Mouse (Mus musculus) CH12.LX (cell line): ENCODE measurements around the gene Cog7. TPM values are rescaled to one million over a fixed set of nuclear protein-coding genes. Genes with fewer than 3 reads are reported as not detected.
A peak's percentile ranks its signal among the peaks of the same experiment; 100 is the strongest.

Experiments
- DNase-seq: peaks from one replicate; pipeline ENCODE4 v3.0.0-alpha.2; 2013; ENCODE audit errors: extremely low read depth
- H3K27ac ChIP-seq: 2 replicates; pipeline ENCODE4 v1.5.1; 2012; ENCODE audit warnings: low read depth, mild to moderate bottlenecking, control low read depth, moderate library complexity; ENCODE audit not compliant: insufficient read depth
- H3K27me3 ChIP-seq: replicated peaks from 2 replicates; pipeline ENCODE3; 2012; ENCODE audit warnings: inconsistent platforms
- H3K36me3 ChIP-seq, 2 experiments: replicated peaks in 1 of 2; 2 replicates each; pipeline versions ENCODE3 to v1.6.1; 2012; ENCODE audit warnings: inconsistent platforms in 1 of 2, low read length in 1 of 2, mild to moderate bottlenecking in 1 of 2, mixed read lengths in 1 of 2, moderate library complexity in 1 of 2; ENCODE audit not compliant: control insufficient read depth in 1 of 2, insufficient read depth in 1 of 2
- H3K4me1 ChIP-seq, 2 experiments: 2 replicates each; pipeline ENCODE4 v1.6.1; 2012; ENCODE audit warnings: inconsistent platforms in 1 of 2, moderate library complexity in 1 of 2; ENCODE audit not compliant: insufficient read depth in 2 of 2, control insufficient read depth in 1 of 2
- H3K4me2 ChIP-seq: 2 replicates; pipeline ENCODE4 v1.6.1; 2012; ENCODE audit warnings: low read depth, mild to moderate bottlenecking, control low read depth; ENCODE audit not compliant: poor library complexity, insufficient read depth, severe bottlenecking
- H3K4me3 ChIP-seq, 3 experiments: fragments of 150-350 bp in 1 of 3; sonication (generic) in 1 of 3; replicated peaks in 1 of 3; 2 replicates each; pipeline versions ENCODE3 to v1.5.1; 2011 to 2012; ENCODE audit warnings: low read depth in 2 of 3, low read length in 2 of 3, mild to moderate bottlenecking in 2 of 3, moderate library complexity in 2 of 3, control low read depth in 1 of 3, improper control_type of control experiment in 1 of 3, inconsistent platforms in 1 of 3, mixed read lengths in 1 of 3; ENCODE audit not compliant: poor library complexity in 1 of 3
- H3K79me2 ChIP-seq: replicated peaks from 2 replicates; pipeline ENCODE4 v1.6.1; 2012; ENCODE audit warnings: mild to moderate bottlenecking, moderate library complexity; ENCODE audit not compliant: control insufficient read depth, poor library complexity, insufficient read depth, severe bottlenecking; ENCODE audit errors: extremely low read depth
- H3K9ac ChIP-seq: 2 replicates; pipeline ENCODE4 v1.6.1; 2012; ENCODE audit warnings: low read depth, mild to moderate bottlenecking, control low read depth, moderate library complexity; ENCODE audit not compliant: insufficient read depth
- H3K9me3 ChIP-seq: replicated peaks from 2 replicates; pipeline ENCODE3; 2012; ENCODE audit warnings: low read length, inconsistent platforms, mixed read lengths
- BHLHE40 ChIP-seq: IDR thresholded peaks from 2 replicates; pipeline ENCODE4 v1.6.1; 2011; ENCODE audit warnings: mild to moderate bottlenecking, low read depth, low read length, improper control_type of control experiment
- CHD1 ChIP-seq: IDR thresholded peaks from 2 replicates; pipeline ENCODE4 v1.6.1; 2012; ENCODE audit warnings: low read depth, low read length, improper control_type of control experiment, inconsistent platforms
- CHD2 ChIP-seq: IDR thresholded peaks from 2 replicates; pipeline ENCODE4 v1.6.1; 2011; ENCODE audit warnings: low read length, improper control_type of control experiment
- ELF1 ChIP-seq: IDR thresholded peaks from 2 replicates; pipeline ENCODE4 v1.6.1; 2014; ENCODE audit warnings: low read depth, mild to moderate bottlenecking, inconsistent platforms, low read length, improper control_type of control experiment
- EP300 ChIP-seq: IDR thresholded peaks from 2 replicates; pipeline ENCODE4 v1.6.1; 2011; ENCODE audit warnings: low read length, improper control_type of control experiment
- ETS1 ChIP-seq: conservative IDR thresholded peaks from 2 replicates; pipeline ENCODE4 v1.6.1; 2012; ENCODE audit warnings: low read depth, mild to moderate bottlenecking, inconsistent platforms, low read length, improper control_type of control experiment, moderate library complexity
- GABPA ChIP-seq: IDR thresholded peaks from 2 replicates; pipeline ENCODE4 v1.6.1; 2012; ENCODE audit warnings: low read depth, low read length, improper control_type of control experiment, inconsistent platforms; ENCODE audit not compliant: insufficient replicate concordance
- HCFC1 ChIP-seq: IDR thresholded peaks from 2 replicates; pipeline ENCODE4 v1.6.1; 2012; ENCODE audit warnings: low read depth, mild to moderate bottlenecking, inconsistent platforms, low read length, improper control_type of control experiment
- IRF4 ChIP-seq: IDR thresholded peaks from 2 replicates; pipeline ENCODE4 v1.6.1; 2014; ENCODE audit warnings: low read depth, mild to moderate bottlenecking, inconsistent platforms, low read length, improper control_type of control experiment
- JUN ChIP-seq: IDR thresholded peaks from 2 replicates; pipeline ENCODE4 v1.6.1; 2011; ENCODE audit warnings: low read depth, mild to moderate bottlenecking, low read length, improper control_type of control experiment, moderate library complexity; ENCODE audit not compliant: insufficient read depth
- JUND ChIP-seq: conservative IDR thresholded peaks from 2 replicates; pipeline ENCODE4 v1.6.1; 2011; ENCODE audit warnings: low read depth, low read length, improper control_type of control experiment
- KAT2A ChIP-seq: IDR thresholded peaks from 2 replicates; pipeline ENCODE4 v1.6.1; 2012; ENCODE audit warnings: low read length, improper control_type of control experiment, inconsistent platforms; ENCODE audit not compliant: insufficient replicate concordance
- MAFK ChIP-seq: IDR thresholded peaks from 2 replicates; pipeline ENCODE4 v1.6.1; 2011; ENCODE audit warnings: low read length, improper control_type of control experiment; ENCODE audit not compliant: insufficient replicate concordance
- MAZ ChIP-seq: IDR thresholded peaks from 2 replicates; pipeline ENCODE4 v1.6.1; 2012; ENCODE audit warnings: low read depth, mild to moderate bottlenecking, inconsistent platforms, low read length, improper control_type of control experiment, moderate library complexity
- MEF2A ChIP-seq: IDR thresholded peaks from 2 replicates; pipeline ENCODE4 v1.6.1; 2014; ENCODE audit warnings: low read depth, mild to moderate bottlenecking, inconsistent platforms, low read length, improper control_type of control experiment, borderline replicate concordance
- MXI1 ChIP-seq: IDR thresholded peaks from 2 replicates; pipeline ENCODE4 v1.6.1; 2011; ENCODE audit warnings: mild to moderate bottlenecking, low read depth, low read length, improper control_type of control experiment
- MYC ChIP-seq: IDR thresholded peaks from 2 replicates; pipeline ENCODE4 v1.6.1; 2011; ENCODE audit warnings: low read depth, mild to moderate bottlenecking, improper control_type of control experiment, low read length
- NELFE ChIP-seq: IDR thresholded peaks from 2 replicates; pipeline ENCODE4 v1.6.1; 2011; ENCODE audit warnings: low read depth, low read length, improper control_type of control experiment
- NRF1 ChIP-seq: IDR thresholded peaks from 2 replicates; pipeline ENCODE4 v1.6.1; 2014; ENCODE audit warnings: low read depth, mild to moderate bottlenecking, inconsistent platforms, low read length, improper control_type of control experiment, moderate library complexity
- PAX5 ChIP-seq: IDR thresholded peaks from 2 replicates; pipeline ENCODE4 v1.6.1; 2012; ENCODE audit warnings: low read length, inconsistent platforms, mixed read lengths
- POLR2A ChIP-seq: IDR thresholded peaks from 2 replicates; pipeline ENCODE4 v1.6.1; 2011; ENCODE audit warnings: low read depth, mild to moderate bottlenecking, improper control_type of control experiment, low read length
- POLR2AphosphoS2 ChIP-seq: IDR thresholded peaks from 2 replicates; pipeline ENCODE4 v1.6.1; 2011; ENCODE audit warnings: low read depth, low read length, improper control_type of control experiment
- RAD21 ChIP-seq: IDR thresholded peaks from 2 replicates; pipeline ENCODE4 v1.6.1; 2011; ENCODE audit warnings: low read depth, mild to moderate bottlenecking, low read length, improper control_type of control experiment, moderate library complexity
- SIN3A ChIP-seq: IDR thresholded peaks from 2 replicates; pipeline ENCODE4 v1.6.1; 2012; ENCODE audit warnings: low read length, improper control_type of control experiment, inconsistent platforms
- TBP ChIP-seq: conservative IDR thresholded peaks from 2 replicates; pipeline ENCODE4 v1.6.1; 2011; ENCODE audit warnings: low read depth, low read length, improper control_type of control experiment
- TCF12 ChIP-seq: IDR thresholded peaks from 2 replicates; pipeline ENCODE4 v1.6.1; 2014; ENCODE audit warnings: low read depth, mild to moderate bottlenecking, inconsistent platforms, low read length, improper control_type of control experiment
- UBTF ChIP-seq: IDR thresholded peaks from 2 replicates; pipeline ENCODE4 v1.6.1; 2012; ENCODE audit warnings: low read depth, mild to moderate bottlenecking, inconsistent platforms, low read length, improper control_type of control experiment, moderate library complexity
- USF1 ChIP-seq: IDR thresholded peaks from 2 replicates; pipeline ENCODE4 v1.6.1; 2014; ENCODE audit warnings: low read depth, mild to moderate bottlenecking, inconsistent platforms, low read length, improper control_type of control experiment
- USF2 ChIP-seq: conservative IDR thresholded peaks from 2 replicates; pipeline ENCODE4 v1.6.1; 2011; ENCODE audit warnings: low read depth, low read length, improper control_type of control experiment
- ZC3H11A ChIP-seq: IDR thresholded peaks from 2 replicates; pipeline ENCODE4 v1.6.1; 2012; ENCODE audit warnings: low read depth, mild to moderate bottlenecking, inconsistent platforms, low read length, improper control_type of control experiment
- ZNF384 ChIP-seq: IDR thresholded peaks from 2 replicates; pipeline ENCODE4 v1.6.1; 2012; ENCODE audit warnings: low read depth, low read length, improper control_type of control experiment, inconsistent platforms
- dilution Hi-C: fragments of 300-500 bp; cut with MboI; formaldehyde crosslinking; loops from 2 replicates; pipeline ENCODE4 v1.14.3; 2020; ENCODE audit warnings: low sequenced_read_pairs; ENCODE audit not compliant: extremely low pct_unique_long_range_greater_than_20kb, extremely low pct_ligation_motif_present
- in situ Hi-C: fragments of 300-500 bp; cut with MboI; formaldehyde crosslinking; loops from 3 replicates; pipeline ENCODE4 v1.14.3; 2019; ENCODE audit warnings: low sequenced_read_pairs, low pct_ligation_motif_present, low pct_unique_long_range_greater_than_20kb, mixed read lengths
- polyA plus RNA-seq: library from polyadenylated mRNA; unstranded; fragments of >175 nt; gene quantifications from 2 replicates; pipeline ENCODE4 v1.2.1, GENCODE M21; 2012; ENCODE audit warnings: low read depth; ENCODE audit not compliant: insufficient read length
- total RNA-seq, 2 experiments: library from RNA; depleted of rRNA; stranded (reverse); fragments of 300-350 nt in 1 of 2; fragments of >200 nt in 1 of 2; gene quantifications; 2 replicates each; pipeline ENCODE4 v1.2.3; 2012 to 2014

The Cog7 gene
- total and polyA plus RNA-seq, 3 experiments = 14.1 to 22.4 (median 22.2) TPM

- no peak for DNase-seq
- Histone ChIP-seq H3K27me3 (no peaks in the 10 kb centered on the region), H3K4me2 (no peak overlapping the region), H3K4me3 (no peak overlapping the region), H3K79me2 (no peaks in the 10 kb centered on the region), H3K9me3 (no peaks in the 10 kb centered on the region), H3K4me1 (peaks cover 0 to 13% of the 10 kb centered on the region in 2 experiments; a peak in 1 of 4 replicates), H3K36me3 (peaks cover 18 to 78% of the 10 kb centered on the region in 2 experiments), H3K9ac (no peak overlapping the region), H3K27ac (no peak overlapping the region)
- in situ Hi-C loops (no loop called here), dilution Hi-C loops (no loop called here)
- TF ChIP-seq POLR2AphosphoS2 = no peak
- TF ChIP-seq SIN3A = no peak
- TF ChIP-seq HCFC1 = no peak
- TF ChIP-seq RAD21 = no peak
- TF ChIP-seq ELF1 = no peak
- no peak for TF ChIP-seq EP300
- TF ChIP-seq TCF12 = no peak
- TF ChIP-seq MEF2A = no peak
- no peak for TF ChIP-seq MXI1
- TF ChIP-seq NELFE = no peak
- TF ChIP-seq USF2 = no peak
- no peak for TF ChIP-seq MAFK
- no peak for TF ChIP-seq CHD2
- no peak for TF ChIP-seq CHD1
- no peak for TF ChIP-seq ETS1
- no peak for TF ChIP-seq MAZ
- TF ChIP-seq UBTF = no peak
- TF ChIP-seq JUND = no peak
These were observed 40.5 kb downstream of the Cog7 start for GRCm38 (mm10) chr7:121941016-121941415.

- Histone ChIP-seq H3K27ac (no peak overlapping the region), H3K36me3 (peaks cover 27 to 86% of the 10 kb centered on the region in 2 experiments), H3K9ac (no peak overlapping the region), H3K4me1 (peaks cover 0 to 13% of the 10 kb centered on the region in 2 experiments; a peak in 1 of 4 replicates), H3K4me3 (no peak overlapping the region), H3K4me2 (no peak overlapping the region), H3K9me3 (no peaks in the 10 kb centered on the region), H3K27me3 (no peaks in the 10 kb centered on the region), H3K79me2 (no peaks in the 10 kb centered on the region)
- DNase-seq = peak; percentile 25
- TF ChIP-seq ZNF384 (no peak), PAX5 (no peak), JUN (peak; percentile 14; the same call in 1 of the 2 replicates), TCF12 (peak; percentile 17; the same call in 1 of the 2 replicates), BHLHE40 (no peak), POLR2AphosphoS2 (no peak), USF2 (no peak), ETS1 (peak; percentile 48), JUND (no peak), CHD1 (no peak), GABPA (no peak), IRF4 (no peak), USF1 (no peak), TBP (no peak), MEF2A (no peak), KAT2A (no peak), MAZ (no peak), MYC (no peak), MXI1 (no peak), ZC3H11A (no peak), ELF1 (no peak), EP300 (no peak), NRF1 (no peak), POLR2A (no peak)
- in situ Hi-C loops (no loop called here), dilution Hi-C loops (no loop called here)
These were observed 41.8 kb downstream of the Cog7 start for GRCm38 (mm10) chr7:121939729-121940128.
